Mouse (Mus musculus) Patski (cell line): ENCODE data around the gene Scrt2. TPM values are rescaled to one million over a fixed set of nuclear protein-coding genes. Genes with fewer than 3 reads are reported as not detected.

Experiments
- ATAC-seq: fragments of 100-300 bp; one replicate; pipeline ENCODE4 v1.8.0; 2021
- CTCF ChIA-PET: fragments of 350-600 bp; sonication (Branson Sonifier 250); formaldehyde crosslinking; loops from one replicate; lab custom pipeline; 2022; ENCODE audit warnings: inconsistent platforms; lab: Charles Lee
- POLR2A ChIA-PET: fragments of 350-600 bp; sonication (Branson Sonifier 250); formaldehyde crosslinking; loops from one replicate; lab custom pipeline; 2022; ENCODE audit warnings: antibody characterized with exemption, inconsistent platforms; lab: Charles Lee
- DNase-seq: peaks from one replicate; pipeline ENCODE4 v3.0.0-alpha.2; 2011; ENCODE audit warnings: low read depth, low spot score
- H3K27me3 ChIP-seq: fragments of 371-371 bp; one replicate; pipeline ENCODE4 v1.5.1; 2021
- CTCF ChIP-seq: fragments of 100-300 bp; IDR thresholded peaks from one replicate; pipeline ENCODE4 v1.5.1; 2021
- in situ Hi-C: fragments of 300-500 bp; cut with MboI; formaldehyde crosslinking; loops from 3 replicates; pipeline ENCODE4 v1.11.1; 2018; ENCODE audit warnings: low pct_unique_long_range_greater_than_20kb, mixed read lengths
- polyA plus RNA-seq: library from polyadenylated mRNA; unstranded; gene quantifications from one replicate; pipeline ENCODE4 v1.2.3, GENCODE M21; 2021

Scrt2 gene
- polyA plus RNA-seq: not detected

DNA sequence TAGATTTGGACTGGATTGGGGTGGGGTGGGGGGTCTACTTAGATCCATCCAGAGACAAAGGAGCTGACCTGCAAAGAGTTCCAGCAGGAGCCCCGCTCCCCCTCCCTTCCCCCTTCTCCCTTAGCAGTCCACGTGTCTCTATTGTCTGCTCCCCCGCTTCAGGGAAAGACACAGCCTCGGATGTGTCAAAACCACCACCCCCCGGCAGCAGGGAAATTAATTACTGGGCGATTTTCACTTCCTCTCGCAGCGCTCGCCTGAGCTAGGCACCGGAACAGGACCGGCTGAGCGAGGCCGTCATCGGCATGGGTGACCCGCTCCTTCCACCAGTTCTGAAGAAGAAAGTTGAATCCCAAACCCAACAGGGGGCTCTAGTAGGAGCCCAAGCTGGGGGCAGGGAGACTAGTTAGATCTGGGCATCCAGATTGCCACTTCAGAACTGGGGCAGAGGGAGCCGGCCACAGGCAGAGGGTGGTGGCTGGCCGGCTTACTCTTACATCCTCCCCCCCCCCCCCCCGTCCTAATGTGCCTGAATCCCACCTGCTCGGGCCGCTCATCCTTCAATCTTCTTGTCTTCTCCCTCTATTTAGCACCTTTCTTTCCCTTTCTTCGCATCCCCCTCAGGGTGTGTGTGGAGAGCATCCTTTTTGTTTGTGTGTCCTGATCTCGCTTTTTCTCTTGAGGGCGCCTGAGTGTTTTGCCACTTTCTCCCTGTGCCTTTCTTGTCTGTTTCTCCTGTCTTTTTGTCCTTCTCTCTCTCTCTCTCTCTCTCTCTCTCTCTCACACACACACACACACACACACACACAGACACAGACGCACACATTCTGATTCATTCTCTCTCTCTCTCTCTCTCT lies at the start of gene Scrt2:
Gene Scrt2, plus strand, starts transcription at position 845 of the 857 bp plus-strand sequence.
- ATAC-seq: no peak
- DNase-seq: no peak
- POLR2A ChIA-PET: interaction anchor here (0.7 kb wide), 1 partner anchor 73 kb away, joined by 9 read pairs; no protein-coding TSS in a partner anchor
- CTCF ChIA-PET: no interaction called here
- TF ChIP-seq CTCF: no peak
- H3K27me3 ChIP-seq: peaks cover 58% of the 10 kb centered on the region
- in situ Hi-C loops: loop anchor here (10.0 kb wide), 1 partner anchor 114 kb away; no protein-coding TSS in a partner anchor

DNA sequence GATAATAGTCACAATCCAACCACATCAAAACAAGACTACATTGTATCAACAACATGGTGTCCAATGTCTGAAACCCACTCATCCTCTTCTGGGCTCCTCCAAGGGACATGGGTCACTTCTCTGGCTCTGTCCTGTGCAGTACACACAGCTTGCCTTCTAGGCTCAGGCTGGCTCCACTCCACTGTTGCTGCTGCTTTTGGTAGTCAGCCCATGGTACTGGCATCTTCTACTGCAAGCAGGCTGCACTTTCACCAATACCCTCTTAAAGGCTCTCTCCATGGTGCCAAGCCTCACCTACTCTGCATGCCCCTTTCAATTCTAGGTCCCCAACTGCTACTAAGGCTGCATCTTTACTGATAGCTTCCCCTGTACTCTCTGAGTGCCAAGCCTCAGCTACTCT lies 41.2 kb upstream of the Scrt2 start:
- ATAC-seq (no peak), DNase-seq (no peak)
- no peak for TF ChIP-seq CTCF
- in situ Hi-C loops: no loop called here
- H3K27me3 ChIP-seq: peaks cover 43% of the 10 kb centered on the region
- CTCF ChIA-PET: no interaction called here
- POLR2A ChIA-PET: no interaction called here

DNA sequence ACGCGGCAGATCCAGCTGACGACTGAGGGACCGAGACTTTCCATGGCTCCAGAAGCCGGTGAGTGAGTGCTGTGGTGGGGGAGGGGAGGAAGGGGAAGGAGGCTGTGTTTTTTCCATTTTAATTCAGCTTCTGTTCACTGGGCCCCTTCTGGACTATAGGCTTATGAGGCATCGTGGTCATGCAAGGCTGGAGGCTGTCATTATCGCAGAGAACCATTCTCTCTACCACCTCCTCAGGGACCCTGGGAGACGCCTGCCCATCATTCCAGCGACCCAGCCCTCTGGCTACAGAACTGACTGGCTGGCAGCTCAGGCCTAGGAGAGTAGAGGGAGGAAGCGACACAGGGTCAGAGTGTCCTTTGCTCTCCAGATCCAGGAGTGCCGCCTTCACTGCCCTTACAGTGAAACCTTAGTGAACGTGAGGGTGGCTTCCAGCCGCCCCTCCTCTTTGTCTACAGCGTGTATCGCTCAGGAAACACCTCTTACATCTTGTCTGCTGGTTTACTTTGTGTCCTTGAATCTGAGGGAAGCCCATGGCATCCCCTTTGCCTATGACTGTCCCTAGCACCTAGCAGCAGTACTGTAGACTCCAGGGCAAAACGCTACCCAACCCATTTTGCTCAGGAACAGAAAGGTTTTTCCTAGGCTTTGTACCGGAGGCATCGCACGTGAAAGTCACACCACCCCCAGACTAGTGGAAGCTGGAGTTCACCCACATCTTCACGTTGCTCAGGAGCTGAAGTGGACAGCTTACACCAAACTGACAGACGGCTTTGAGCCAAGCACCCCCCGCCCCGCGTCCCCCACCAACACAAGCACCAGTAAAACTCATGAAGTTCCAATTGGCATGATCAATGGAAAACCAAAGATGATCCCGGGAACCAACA lies 34.0 kb upstream of the Scrt2 start:
- no peak for ATAC-seq
- no peak for TF ChIP-seq CTCF
- in situ Hi-C loops: no loop called here
- ChIA-PET CTCF (no interaction called here), POLR2A (interaction anchor here (0.6 kb wide), 1 partner anchor 32 kb away, joined by 4 read pairs; no protein-coding TSS in a partner anchor)
- H3K27me3 ChIP-seq: peaks cover 55% of the 10 kb centered on the region
- DNase-seq: no peak

DNA sequence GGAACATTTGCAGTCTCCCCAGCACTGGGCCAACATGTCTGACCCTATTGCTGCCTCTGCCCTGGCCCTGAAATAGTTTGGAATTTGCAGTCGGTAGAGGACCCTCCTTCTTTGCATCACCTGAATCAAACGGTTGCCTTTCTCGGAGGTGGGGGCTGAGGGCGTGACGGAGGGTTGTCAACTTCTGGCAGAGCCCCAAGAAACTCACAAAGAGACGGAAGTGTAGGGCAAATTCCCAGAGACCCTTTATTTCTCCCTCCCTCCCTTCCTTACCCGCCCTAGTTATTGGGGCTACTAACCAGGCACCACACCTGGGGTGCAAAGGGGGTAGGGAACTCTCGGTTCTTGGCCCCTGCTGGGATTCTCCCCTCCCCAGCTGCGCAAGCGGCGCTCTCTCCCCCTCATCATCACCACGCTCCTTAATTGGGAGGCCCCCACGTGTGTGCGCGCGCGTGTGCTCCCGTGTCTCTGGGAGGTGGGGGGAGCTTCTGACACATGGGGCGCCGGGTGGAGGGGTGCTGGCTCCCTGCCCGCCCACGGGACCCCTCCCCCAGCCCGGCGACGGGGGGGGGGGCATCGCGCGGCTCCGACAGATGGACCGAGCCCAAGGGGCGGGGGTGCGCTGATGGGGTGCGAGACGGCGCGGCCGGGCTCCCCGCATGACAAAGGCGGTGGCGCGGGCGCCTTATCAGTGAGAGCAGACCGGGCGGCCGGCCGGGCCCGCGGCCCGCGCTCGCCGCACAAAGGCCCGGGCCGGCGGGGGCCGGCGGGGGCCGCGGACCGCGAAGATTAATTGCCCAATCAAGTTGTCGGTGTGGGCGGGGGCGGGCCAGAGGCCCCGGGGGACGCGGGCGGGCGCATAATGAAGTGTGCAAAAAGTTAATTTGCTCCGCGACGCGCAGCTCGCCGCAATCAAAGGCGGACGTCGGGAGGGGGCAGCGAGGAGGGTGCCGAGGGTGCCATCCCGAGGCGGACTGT lies 33.0 kb upstream of the Scrt2 start:
- H3K27me3 ChIP-seq: peaks cover 60% of the 10 kb centered on the region
- TF ChIP-seq CTCF: no peak
- DNase-seq (no peak), ATAC-seq (no peak)
- in situ Hi-C loops: no loop called here
- POLR2A ChIA-PET: interaction anchor here (0.6 kb wide), 1 partner anchor 33 kb away, joined by 4 read pairs; no protein-coding TSS in a partner anchor
- CTCF ChIA-PET: no interaction called here

DNA sequence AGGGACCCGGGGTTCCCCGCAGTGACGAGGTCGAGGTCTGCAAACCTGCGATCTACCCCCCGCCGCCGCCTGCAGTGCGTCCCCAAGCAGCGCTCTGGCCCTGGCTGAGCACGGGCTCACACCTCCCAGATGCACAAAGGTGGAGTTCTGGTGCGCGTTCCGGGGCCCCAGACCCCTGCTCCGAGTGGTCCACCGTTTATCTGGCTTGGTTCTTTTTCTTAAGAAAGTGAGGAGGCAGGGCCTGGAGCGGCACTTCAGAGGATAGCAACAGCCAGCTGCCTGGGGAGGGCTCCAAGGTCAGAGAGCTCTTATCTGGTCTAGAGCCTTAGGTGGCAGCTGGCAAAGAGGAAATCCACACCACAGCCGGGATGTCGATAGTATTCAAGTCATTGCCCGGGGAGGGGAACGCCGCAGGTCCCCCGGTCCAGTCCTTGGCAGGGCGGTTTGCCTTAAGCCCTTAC lies 32.3 kb upstream of the Scrt2 start:
- H3K27me3 ChIP-seq: peaks cover 65% of the 10 kb centered on the region
- no peak for DNase-seq
- in situ Hi-C loops: no loop called here
- no peak for ATAC-seq
- ChIA-PET POLR2A (no interaction called here), CTCF (no interaction called here)
- TF ChIP-seq CTCF: no peak

DNA sequence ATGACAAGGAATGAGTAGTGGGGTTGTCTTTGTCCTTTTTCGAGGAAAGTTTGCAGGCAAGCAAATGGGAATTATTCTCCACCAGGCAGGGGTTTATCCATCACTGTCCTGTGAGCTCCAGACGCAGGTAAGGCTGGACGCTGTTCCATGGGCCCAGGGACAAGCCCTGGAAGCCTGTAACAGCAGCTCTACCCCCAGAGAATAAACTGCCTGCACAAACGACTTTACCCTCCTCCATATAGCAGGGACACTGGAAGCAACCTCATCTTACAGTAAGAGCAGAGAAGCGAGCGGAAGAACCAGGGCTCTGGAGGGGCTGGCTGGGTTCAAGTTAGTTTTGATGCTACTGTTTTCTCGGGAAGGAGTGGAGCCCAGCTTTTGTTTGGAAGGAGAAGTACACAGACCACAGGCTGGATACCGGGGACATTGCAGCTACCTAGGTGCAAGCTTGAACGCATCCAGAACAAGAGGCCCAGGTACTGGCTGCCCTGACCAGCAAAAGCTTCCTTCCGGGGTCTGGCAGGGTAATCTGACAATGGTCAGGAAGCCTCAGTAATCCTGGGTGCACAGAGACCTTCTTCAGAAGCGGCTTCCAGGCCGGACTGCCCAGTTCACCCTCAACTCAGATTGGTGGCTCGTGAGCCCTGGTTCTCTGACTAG lies 31.6 kb upstream of the Scrt2 start:
- CTCF ChIA-PET: no interaction called here
- no peak for TF ChIP-seq CTCF
- H3K27me3 ChIP-seq: peaks cover 62% of the 10 kb centered on the region
- POLR2A ChIA-PET: no interaction called here
- no peak for DNase-seq
- no peak for ATAC-seq
- in situ Hi-C loops: no loop called here

DNA sequence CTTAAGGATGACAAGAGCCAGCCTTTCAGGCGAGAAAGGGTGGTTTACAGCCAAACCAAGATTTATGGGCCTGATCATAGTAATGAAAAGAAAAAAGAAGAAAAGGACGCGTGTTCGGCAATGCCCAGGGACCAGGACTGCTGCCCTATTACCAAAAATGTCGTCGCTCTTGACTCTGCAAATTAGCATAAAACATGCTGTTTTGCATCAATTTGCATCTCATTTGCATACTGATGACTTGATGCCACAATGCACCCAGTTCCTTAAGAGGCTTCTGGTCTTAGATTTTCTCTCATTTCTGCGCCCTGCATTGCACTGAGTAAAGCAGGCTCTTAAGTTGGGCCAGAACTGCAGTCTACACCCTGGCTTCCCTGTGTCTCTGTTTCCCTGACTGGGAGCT lies 31.0 kb upstream of the Scrt2 start:
- TF ChIP-seq CTCF: no peak
- ChIA-PET CTCF (no interaction called here), POLR2A (no interaction called here)
- DNase-seq: no peak
- in situ Hi-C loops: no loop called here
- no peak for ATAC-seq
- H3K27me3 ChIP-seq: peaks cover 60% of the 10 kb centered on the region

DNA sequence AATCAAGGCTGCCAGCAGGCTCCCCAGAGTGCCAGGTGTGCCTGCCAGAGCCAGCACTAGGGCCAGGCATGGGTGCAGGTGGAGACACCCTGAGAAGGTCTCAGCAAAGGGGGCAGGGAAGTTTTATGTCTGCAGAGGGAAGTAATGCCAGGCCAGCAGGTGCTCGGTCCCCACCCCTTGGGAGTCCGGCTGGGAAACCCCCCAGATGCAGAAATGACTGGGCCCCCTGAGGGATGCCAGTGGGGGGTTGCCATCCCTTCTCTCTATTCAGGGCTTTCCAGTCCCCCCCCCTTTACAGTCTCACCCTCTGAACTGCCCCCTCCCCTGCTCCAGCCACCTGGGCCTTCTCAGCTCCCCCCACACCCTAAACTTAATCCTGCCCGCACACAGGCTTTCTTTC lies 29.3 kb upstream of the Scrt2 start:
- peaks cover 58% of the 10 kb centered on the region for H3K27me3 ChIP-seq
- CTCF ChIA-PET: no interaction called here
- POLR2A ChIA-PET: no interaction called here
- no peak for ATAC-seq
- no peak for TF ChIP-seq CTCF
- in situ Hi-C loops: no loop called here
- no peak for DNase-seq

DNA sequence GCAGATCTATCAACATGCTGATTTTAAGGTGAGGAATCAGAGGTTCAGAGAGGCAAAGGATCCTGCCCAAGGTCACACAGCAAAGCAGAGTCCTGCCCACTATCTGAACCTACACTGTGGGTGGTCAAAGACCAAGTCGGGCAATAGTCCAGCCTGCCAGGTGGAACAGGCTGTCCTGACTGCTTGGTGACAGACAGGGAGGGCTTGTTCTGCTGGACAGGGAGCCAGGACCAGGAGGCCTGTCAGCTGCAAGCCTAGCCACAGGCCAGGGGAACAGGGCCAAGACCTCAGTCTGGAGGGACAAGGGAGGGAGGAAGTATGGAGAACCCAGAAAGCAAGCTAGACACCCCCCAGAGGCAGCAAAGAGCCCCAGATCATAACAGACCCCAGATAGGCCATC lies 25.9 kb upstream of the Scrt2 start:
- H3K27me3 ChIP-seq: peaks cover 42% of the 10 kb centered on the region
- no peak for TF ChIP-seq CTCF
- ChIA-PET CTCF (no interaction called here), POLR2A (no interaction called here)
- in situ Hi-C loops: no loop called here
- DNase-seq: no peak
- no peak for ATAC-seq
